Mouse (Mus musculus) heart, adult 2 months (tissue): Measurements from ENCODE around the gene Ms4a6b.

Experiments used
- CTCF ChIP-seq: fragments of 200-600 bp; IDR thresholded peaks from 2 replicates; pipeline ENCODE4 v1.8.1; 2022; ENCODE audit warnings: antibody characterized with exemption, mild to moderate bottlenecking, moderate library complexity
- EP300 ChIP-seq: fragments of 200-500 bp; IDR thresholded peaks from 2 replicates; pipeline ENCODE4 v1.6.1; 2011; ENCODE audit warnings: low read depth, low read length, control low read depth; ENCODE audit not compliant: insufficient read depth

DNA sequence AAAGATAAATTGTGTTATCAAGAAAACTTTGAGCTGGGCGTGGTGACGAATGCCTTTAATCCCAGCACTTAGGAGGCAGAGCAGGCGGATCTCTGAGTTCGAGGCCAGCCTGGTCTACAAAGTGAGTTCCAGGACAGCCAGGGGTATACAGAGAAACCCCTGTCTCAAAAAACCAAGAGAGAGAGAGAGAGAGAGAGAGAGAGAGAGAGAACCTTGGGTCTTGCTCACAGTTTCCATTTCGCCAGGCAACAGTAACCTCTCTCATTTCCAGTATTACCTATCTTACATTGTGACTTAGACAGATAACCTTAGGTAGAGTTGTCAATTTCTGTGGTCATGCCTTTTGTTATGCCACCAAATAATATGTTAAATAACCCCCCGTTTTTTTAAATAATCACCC lies 20.0 kb upstream of the Ms4a6b start:
- TF ChIP-seq CTCF: no peak
- TF ChIP-seq EP300: no peak
